Mouse (Mus musculus): ENCODE data around the gene Myrfl. TPM values are rescaled to one million over a fixed set of nuclear protein-coding genes. Genes with fewer than 3 reads are reported as not detected.

Gene Myrfl
- polyA plus RNA-seq (2012; rRNA removed): 0.01 TPM in 1 of 2 replicates, not detected in the other

GRCm38 (mm10) chr10:116896336-116897177 lies at the start of gene Myrfl:
TSS of gene Myrfl (minus strand) at chr10:116896919.

Other genes starting within 250 kb of the Myrfl start
- gene Rab3ip, start 53.9 kb upstream of the Myrfl start, polyA plus RNA-seq (2012; rRNA removed): 5.7 and 6.6 TPM in 2 replicates
- gene Gm10271, start 75.7 kb upstream of the Myrfl start, polyA plus RNA-seq (2012; rRNA removed): not detected in 2 replicates
- gene Best3, start 89.4 kb upstream of the Myrfl start, polyA plus RNA-seq (2012; rRNA removed): 0.06 TPM in 1 of 2 replicates, not detected in the other
- gene Lrrc10, start 148.4 kb upstream of the Myrfl start, polyA plus RNA-seq (2012; rRNA removed): not detected in 2 replicates
- gene Cct2, start 166.9 kb upstream of the Myrfl start, polyA plus RNA-seq (2012; rRNA removed): 134 and 153 TPM in 2 replicates

Measured in liver, embryonic 14 days (tissue).